Mouse (Mus musculus): ENCODE results near the gene Tln1.
"Not testable (repeated sequence)": the region's sequence is repeated elsewhere in the genome, so short reads cannot be mapped to it uniquely, and the experiment has no call there.

Tln1 gene

DNA sequence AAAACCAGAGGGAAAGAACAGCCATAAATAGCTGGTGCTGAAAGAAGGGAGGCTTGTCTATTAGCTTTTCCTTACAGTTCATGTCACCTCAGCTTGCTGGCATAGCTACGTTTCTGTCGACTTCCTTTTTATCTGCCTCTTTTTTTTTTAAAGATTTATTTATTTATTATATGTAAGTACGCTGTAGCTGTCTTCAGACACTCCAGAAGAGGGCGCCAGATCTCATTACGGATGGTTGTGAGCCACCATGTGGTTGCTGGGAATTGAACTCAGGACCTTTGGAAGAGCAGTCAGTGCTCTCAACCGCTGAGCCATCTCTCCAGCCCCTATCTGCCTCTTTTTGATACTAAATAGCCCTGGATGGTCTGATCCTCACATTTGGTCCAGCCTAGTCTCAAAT lies 10.6 kb downstream of the Tln1 start:
- DNase-seq (ENCODE audit: extremely low spot score, low read depth, low spot score) = not testable (repeated sequence)

DNA sequence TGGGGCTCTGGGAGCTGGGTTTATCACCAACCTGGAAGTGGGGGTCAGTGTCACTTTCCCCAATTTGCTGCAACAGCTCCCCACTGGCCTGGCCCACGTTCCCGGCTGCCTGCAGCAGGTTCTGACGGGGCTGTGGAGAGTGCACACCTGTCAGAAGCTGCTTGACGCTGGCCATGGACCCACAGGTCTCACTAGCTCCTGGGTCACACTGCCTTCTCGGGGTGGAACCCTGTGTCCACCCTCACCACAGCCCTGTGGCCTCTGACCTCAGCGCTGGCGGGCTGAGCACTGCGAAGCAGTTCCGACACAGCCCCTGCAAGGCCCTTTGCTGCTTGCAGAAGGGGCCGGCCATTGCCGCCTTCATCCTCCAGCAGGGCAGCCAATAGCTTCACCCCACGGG lies 13.4 kb downstream of the Tln1 start:
- DNase-seq (ENCODE audit: extremely low spot score, low read depth, low spot score) = no peak

DNA sequence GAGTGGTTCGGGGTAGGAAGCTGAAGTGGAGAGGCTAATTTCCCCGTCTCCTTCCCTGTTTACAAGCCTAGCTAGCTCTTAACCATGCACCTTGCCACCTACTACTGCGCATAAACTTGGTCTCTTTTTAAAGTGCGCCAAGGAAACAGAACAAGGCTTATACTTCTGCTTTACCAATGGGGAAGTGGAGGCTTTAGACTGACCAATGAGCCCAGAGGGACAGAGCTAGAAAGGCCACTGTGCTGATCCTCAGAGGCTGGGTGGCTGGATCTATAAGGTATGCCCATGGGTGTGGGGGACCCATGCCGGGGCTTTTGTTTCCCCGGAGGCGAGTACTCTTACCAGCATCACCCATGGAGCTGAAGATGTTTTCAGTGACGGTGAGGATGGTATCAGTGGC lies 15.3 kb downstream of the Tln1 start:
- no peak for DNase-seq (ENCODE audit: extremely low spot score, low read depth, low spot score)

DNA sequence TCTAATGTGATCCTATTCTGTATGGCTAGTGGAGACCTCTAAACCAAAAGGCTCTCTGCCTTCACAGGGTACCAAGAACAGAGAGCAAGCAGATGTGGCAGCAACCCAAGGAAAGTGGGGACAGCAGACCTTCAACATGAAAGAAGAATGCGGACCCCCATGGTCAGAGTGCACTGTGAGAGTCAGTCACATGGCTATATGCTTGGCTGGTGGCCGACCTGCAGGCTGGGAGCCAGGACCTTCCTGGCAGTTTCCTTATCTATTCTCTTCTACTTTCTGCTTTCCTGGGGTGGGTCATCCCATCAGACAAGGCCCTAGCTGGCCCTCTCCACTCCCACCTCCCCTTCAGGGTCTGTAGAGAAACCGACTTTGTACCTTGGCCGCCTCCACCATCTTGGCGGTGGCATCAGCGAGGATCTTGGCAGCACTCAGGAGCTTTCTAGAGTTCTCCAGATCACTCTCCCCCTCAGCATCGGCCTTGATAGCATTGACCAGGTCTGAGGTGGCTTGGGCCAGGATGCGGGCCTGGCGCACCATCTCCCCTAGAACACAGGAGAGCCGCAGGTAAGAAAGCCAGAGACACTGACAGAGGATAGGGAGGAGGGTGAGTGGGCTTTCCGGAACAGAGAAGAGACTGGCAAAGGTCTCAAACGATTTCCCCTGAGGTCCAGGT lies 16.0 kb downstream of the Tln1 start:
- no peak for DNase-seq (ENCODE audit: extremely low spot score, low read depth, low spot score)

DNA sequence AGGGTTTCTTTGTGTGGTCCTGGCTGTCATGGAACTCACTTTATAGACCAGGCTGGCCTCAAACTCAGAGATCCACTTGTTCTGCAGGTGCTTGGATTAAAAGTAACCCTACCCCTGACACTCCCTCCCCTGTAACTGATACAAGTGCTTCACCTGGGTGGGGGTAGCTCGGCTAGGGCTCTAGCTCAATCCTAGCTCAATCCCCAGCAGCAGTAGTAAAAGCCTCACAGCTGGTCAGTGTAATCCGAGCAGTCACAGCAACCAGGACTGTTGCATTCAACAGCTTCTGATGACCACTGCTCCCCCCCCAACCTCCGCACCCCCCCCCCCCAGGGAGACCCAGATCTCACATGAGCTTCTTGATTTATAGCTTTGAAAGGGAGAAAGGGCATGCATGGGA lies 20.4 kb downstream of the Tln1 start:
- DNase-seq (ENCODE audit: extremely low spot score, low read depth, low spot score) = no peak

DNA sequence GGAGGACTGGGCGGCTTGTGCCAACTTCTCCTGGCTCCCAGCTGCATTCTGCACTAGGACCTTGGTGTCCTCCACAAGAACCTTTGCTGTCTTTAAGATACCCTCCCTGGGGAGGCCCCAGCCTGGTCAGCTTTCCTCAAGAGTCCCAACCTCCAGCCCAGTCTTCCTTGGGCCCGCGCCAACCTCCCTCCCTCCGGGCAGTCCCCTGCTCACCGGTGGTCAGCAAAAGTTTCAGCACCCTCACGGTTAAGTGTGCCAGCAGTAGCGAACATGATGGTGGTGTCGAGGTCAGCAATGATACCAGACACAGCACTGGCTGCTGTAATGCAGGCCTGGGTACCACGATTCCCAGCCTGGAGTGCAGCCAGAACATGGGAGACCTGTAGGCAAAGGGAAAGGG lies 26.5 kb downstream of the Tln1 start:
- no peak for DNase-seq (ENCODE audit: extremely low spot score, low read depth, low spot score)

DNA sequence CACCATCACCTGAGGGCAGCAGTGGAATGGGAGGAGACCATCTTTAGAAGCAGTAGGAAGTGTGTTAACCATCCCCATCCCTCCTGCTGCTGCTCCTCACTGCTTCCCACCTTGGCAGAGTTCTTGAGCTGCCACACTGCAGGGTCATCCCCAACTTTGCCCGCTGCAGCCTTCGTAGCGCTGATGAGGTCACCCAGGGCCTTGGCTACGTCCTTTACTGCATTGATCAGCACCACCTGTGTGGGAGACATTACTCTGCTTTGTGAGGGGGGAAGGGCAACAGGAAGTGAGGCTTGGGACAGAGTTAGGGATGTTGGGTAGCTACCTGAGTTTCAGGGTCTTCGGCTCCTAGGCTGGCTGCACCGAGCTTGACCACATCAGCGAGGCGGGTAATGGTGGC lies 26.9 kb downstream of the Tln1 start:
- DNase-seq (ENCODE audit: extremely low spot score, low read depth, low spot score) = no peak

DNA sequence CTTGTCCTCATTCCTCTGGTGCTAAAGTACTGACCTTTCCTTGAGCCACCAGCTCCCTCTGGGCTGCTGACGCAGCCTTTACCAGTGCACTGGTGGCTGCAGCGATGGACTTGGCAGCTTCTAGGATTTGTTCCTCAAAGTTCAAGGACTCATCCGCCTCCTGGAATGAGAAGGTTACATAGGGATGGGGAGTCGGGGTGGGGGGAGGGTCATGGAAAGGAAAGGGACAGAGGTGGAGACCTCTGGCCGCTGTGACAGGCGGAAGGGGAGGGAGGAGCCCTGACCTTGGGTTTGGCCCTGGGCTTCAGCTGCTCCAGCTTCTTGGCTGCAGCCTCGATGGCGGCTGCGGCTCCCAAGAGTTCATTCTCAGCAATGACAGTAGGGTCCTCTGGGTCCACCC lies 29.2 kb downstream of the Tln1 start:
- DNase-seq (ENCODE audit: extremely low spot score, low read depth, low spot score) = no peak

DNA sequence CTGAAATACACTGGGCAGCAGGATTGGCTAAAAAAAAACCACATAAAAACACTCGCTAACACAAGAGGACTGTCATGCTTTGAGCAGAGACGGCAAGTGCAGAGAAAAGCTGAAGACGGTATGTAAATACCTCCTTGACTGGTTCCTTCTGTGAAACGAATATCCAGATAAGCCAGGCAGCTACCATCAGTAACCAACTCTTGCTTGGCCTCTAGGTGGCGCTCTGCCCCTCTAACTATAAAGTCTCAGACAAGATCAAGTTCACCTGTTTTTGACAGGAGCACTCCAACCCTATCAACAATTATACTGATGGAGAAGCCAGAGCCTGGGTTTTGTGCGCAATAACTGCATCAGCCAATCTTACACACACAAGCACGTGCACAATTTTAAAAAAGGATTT lies 31.9 kb downstream of the Tln1 start:
- DNase-seq (ENCODE audit: extremely low spot score, low read depth, low spot score) = peak; percentile 58

DNA sequence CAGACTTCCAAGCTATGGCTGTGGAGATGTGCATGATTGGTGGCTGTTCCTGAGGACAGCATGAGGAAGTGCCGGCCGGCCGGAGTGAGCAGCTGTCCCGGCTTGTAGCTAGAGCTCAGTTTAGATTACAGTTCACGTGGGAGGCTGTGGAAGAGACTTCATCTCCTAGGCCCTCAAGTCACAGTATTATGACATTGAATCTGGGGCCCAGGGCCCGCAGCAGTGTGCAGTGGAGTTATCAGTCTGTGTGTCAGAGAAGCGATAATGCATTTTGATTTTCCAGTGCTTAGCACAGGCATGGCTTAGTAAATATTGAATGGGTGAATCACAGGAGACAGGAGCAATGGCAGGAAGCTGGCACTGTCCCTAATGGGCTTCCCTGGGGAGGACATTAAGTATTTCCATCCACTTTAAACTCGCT lies 32.4 kb downstream of the Tln1 start:
- DNase-seq (ENCODE audit: extremely low spot score, low read depth, low spot score) = no peak

DNA sequence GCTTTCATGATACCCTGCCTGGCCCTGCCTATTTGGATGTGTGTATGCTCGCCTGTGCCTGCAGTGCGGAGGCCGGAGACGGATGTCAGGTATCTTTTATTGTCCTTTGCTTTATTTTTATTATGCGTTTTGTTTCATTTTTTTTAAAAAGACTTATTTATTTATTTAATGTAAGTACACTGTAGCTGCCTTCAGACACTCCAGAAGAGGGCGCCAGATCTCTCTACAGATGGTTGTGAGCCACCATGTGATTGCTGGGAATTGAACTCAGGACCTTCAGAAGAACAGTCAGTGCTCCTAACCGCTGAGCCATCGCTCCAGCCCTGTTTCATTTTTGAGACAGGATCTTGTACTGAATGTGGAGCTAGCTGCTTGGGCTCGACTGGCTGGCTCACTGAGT lies 34.0 kb downstream of the Tln1 start:
- no peak for DNase-seq (ENCODE audit: extremely low spot score, low read depth, low spot score)

DNA sequence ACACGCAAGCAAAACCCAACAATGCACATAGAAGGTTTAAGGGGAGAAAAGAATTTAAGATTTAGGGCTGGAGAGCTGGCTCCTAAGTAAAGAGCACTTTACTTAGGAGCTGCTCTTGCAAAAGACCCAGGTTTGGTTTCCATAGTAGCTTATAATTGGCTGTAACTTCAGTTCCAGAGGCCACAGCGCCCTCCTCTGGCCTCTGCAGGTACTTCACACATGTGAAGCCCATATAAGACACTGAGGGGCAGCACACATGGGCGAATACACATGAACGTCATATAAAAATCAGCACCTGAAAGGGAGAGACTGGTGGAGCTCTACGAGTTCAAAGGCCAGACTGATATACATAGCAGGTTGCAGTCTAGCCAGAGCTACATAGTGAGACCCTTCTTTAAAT lies 34.6 kb downstream of the Tln1 start:
- DNase-seq (ENCODE audit: extremely low spot score, low read depth, low spot score) = no peak

DNA sequence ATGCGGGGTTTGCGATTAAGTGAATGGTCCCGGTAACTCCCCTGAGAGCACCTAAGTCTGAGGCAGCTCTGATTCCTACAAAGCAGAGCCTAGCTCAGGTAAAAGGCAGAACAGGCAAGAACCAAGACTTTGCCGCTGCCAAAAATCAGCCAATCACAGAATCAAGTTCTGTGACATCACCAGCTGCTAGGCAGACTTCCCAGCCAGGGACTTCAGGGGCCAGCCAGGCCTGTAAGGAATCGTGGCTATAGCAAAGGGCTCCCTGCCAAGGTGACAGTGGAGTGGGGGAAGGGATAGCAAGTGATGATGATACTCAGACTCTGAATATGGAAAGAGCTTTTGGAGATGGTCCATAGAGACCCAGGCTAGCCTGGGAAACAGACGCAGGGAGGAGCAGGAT lies 42.5 kb downstream of the Tln1 start:
- DNase-seq (ENCODE audit: extremely low spot score, low read depth, low spot score) = peak; percentile 92

DNA sequence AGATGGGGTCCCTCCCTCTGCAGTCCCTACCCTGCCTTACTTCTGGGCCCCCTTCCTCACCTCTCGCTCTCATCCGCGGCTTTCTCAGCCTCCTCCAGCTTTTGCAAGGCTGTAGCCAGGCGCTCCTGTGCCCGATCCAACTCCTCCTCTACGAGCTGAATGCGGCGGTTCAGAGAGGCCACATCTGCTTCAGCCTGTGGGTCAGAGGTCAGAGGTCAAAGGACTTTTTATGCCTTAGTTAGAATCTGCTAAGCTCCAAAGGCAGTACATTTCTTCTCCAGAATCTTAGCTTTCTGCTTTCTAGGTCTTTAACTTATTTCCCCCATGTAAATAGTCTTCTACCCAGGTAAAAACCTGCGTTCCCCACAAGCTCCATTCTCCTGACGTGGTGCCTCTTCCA lies 42.9 kb downstream of the Tln1 start:
- DNase-seq (ENCODE audit: extremely low spot score, low read depth, low spot score) = no peak

DNA sequence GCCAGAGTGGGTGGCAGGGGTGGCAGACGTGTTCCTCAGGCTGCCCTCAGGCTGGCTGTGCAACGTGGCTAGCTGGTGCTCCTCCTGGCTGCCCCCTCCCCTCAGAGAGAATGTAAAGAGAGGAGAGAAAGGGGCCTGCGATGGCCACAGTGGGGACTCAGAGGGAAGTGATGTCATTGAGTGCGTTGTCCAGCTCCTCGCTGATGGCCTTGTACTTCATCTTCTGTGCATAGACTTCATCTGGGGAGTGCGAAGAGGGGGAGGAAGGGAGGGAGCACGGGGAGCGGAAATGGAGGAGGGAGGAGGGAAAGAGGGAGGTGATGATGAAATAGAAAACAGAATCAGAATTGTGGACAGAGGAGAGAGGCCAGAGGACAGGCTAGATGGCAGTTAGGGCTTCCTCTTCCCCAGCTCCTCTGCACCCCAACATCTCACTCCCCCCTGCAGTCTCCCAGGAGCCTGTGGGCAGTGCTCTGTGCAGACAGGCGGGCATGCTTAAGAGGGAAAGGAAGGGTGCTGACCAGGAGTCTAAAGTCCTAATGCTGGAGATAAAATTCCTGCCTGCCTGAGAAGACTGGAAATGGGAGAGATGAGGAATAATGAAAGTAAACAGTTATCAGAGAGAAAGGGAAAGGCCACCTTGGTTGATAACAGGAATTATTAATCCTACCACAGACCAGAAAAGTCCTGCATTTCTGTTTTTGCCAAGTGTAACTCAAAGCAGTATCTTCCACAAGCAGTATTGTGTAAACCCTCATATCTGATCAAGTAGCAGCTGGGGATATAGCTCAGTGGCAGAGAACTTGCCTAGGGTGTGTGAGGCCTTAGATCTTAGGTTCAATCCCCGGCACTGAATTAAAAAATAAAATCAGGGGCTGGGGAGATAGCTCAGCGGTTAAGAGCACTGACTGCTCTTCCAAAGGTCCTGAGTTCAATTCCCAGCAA lies 46.5 kb downstream of the Tln1 start:
- no peak for DNase-seq (ENCODE audit: extremely low spot score, low read depth, low spot score)

DNA sequence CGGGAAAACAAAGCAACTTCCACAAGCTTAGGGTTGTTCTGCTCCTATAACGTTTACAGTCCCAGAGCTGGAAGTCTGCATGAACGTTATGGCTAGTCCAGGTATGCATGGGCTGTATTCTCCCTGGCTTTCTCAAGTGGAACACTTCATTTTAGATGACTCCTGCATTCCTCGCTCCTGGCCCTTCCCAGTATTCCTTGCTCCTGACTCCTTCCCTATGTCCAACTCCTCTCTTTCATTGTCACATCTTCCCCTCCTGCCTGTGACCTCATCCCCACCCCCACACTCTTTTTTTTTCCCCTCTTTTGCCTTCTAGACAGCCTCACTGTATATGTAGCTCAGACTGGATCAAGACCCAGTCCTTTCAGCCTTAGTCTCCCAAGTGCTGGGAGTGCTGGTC lies 48.7 kb downstream of the Tln1 start:
- no peak for DNase-seq (ENCODE audit: extremely low spot score, low read depth, low spot score)

DNA sequence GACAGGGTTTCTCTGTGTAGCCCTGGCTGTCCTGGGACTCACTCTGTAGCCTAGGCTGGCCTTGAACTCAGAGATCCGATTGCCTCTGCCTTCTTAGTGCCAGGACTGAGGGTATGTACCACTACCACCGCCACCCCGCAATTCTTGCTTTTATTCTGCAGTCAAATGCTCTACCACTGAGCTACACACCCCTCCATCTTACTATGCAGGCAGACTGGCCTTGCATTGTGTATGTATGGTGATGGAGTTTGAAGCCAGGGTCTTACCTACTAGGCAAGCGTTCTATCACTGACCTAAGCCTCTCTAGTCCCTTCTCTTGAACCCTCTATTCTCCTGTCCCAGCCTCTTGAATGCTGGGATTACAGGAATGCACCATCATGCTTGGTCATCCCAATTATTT lies 49.2 kb downstream of the Tln1 start:
- DNase-seq (ENCODE audit: extremely low spot score, low read depth, low spot score) = no peak

DNA sequence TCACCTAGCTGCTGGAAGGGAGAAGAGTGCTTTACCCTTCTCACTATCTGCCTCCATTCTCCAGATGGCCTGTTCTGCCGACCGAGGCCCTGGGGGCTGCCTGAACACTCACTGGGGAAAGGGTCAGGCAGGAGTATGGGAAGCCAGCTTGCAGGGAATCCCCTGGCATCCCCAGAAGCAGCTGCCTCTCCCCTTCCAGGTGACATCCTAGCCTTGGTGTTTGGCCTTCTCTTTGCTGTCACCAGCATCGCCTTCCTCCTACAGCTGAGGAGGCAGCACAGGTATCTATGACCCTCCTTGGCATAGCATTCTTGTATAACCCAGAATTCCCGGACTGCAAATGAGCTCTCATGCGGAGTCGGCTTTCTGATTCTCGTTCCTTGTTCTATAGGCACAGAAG lies 49.8 kb downstream of the Tln1 start:
- no peak for DNase-seq (ENCODE audit: extremely low spot score, low read depth, low spot score)

DNA sequence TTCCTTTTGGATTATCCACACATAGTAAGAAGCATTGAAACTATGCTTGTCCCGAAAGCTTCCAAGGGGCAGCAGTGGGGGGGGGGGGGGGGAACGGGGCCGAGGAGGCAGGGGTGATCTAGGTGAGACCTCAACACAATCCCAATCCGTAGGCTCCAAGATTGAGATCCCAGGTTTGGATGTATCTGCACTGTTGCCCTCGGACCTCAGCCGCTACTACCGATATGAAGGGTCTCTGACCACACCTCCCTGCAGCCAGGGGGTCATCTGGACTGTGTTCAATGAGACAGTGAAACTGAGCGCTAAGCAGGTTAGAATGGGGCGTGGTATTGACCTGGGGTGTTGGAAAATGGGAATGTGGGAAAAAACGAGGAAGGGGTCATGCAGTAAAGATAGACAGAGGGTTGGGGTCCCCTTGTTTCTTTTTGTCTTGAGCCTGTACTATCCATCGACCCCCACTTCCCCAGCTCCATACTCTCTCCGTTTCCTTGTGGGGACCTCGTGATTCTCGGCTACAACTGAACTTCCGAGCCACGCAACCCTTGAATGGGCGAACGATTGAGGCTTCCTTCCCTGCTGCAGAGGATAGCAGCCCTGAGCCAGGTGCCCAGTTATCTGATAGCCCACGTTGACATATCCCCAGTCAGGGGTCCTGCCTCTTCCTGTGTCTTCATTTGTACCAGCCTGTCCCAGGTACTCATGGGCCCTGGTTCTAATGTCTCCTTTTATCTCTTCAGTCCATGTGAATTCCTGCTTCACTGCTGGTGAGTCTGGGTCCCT lies 50.6 kb downstream of the Tln1 start:
- DNase-seq (ENCODE audit: extremely low spot score, low read depth, low spot score) = no peak

DNA sequence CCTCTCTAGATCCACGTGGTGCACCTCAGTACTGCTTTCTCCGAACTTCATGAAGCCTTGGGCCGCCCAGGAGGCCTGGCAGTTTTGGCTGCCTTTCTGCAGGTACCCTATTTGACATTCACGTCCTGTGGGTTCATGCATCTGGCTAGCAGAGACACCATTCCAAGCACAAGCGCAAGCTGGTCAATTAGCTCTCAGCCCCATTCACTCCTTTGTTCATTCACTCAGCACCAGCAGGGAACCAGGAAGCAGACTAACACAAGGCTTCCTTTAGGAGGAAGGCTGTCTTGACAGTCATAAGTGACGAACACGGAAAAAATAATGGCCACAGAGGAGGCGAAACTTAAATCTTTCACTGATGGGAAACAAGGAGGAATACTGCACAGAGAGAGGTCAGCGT lies 53.4 kb downstream of the Tln1 start:
- no peak for DNase-seq (ENCODE audit: extremely low spot score, low read depth, low spot score)

DNA sequence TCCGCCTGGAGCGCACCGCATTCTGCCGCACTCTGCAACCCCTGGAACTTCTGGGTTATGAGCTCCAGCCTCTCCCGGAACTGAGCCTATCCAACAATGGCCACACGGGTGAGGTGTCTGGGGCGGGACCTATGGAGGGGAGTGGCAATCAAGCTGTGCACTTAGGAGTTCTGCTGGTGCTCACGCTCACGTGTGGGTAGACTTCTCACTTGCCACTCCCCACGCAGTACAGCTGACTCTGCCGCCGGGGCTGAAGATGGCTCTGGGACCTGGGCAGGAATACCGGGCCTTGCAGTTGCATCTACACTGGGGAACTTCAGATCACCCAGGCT lies 53.9 kb downstream of the Tln1 start:
- no peak for DNase-seq (ENCODE audit: extremely low spot score, low read depth, low spot score)
